Mouse (Mus musculus) embryonic stem cell, embryonic (primary cell): ENCODE results near the gene Stim1.

Experiments
- CTCF ChIA-PET, 4 experiments: fragments of 300-600 bp in 2 of 4; fragments of 350-600 bp in 2 of 4; sonication (Branson Sonifier 250); formaldehyde crosslinking; loops; one replicate each; lab custom pipeline; 2022; ENCODE audit warnings: inconsistent platforms in 2 of 4; lab: Charles Lee
- POLR2A ChIA-PET, 4 experiments: fragments of 300-600 bp in 2 of 4; fragments of 350-600 bp in 2 of 4; sonication (Branson Sonifier 250); formaldehyde crosslinking; loops; one replicate each; lab custom pipeline; 2022; ENCODE audit warnings: antibody characterized with exemption in 4 of 4, inconsistent platforms in 1 of 4; lab: Charles Lee

Stim1 gene

GRCm38 (mm10) chr7:102310821-102311220, 43.2 kb downstream of the Stim1 start:
- ChIA-PET CTCF (interaction anchor here in 2 of 4 experiments (0.6 to 1.2 kb wide), 7 partner anchors 8 to 1364 kb away, joined by 3 to 9 read pairs (median 3); no protein-coding TSS in a partner anchor), POLR2A (interaction anchor here (0.6 to 2.1 kb wide), 8 partner anchors 11 to 1992 kb away, joined by 3 to 6 read pairs (median 5); no protein-coding TSS in a partner anchor)

GRCm38 (mm10) chr7:102312840-102313534, 45.4 kb downstream of the Stim1 start:
- ChIA-PET CTCF (interaction anchor here in 3 of 4 experiments (1.0 to 1.8 kb wide), 4 partner anchors 10 to 104 kb away, joined by 3 to 4 read pairs (median 4); partner anchors contain the start of gene Rhog (in 1 of the 3)), POLR2A (interaction anchor here in 1 of 4 experiments (1.7 kb wide), 1 partner anchor 23 kb away, joined by 5 read pairs; no protein-coding TSS in a partner anchor)

- ChIA-PET POLR2A (interaction anchor here in 1 of 4 experiments (0.7 to 1.7 kb wide), 2 partner anchors 24 to 97 kb away, joined by 5 read pairs; no protein-coding TSS in a partner anchor), CTCF (interaction anchor here in 2 of 4 experiments (0.6 to 1.8 kb wide), 2 partner anchors 99 to 104 kb away, joined by 4 to 5 read pairs; no protein-coding TSS in a partner anchor)
Measured at GRCm38 (mm10) chr7:102313535-102313863, 45.9 kb downstream of the Stim1 start.

GRCm38 (mm10) chr7:102314107-102314506, 46.5 kb downstream of the Stim1 start:
- POLR2A ChIA-PET, result interaction anchor here in 2 of 4 experiments (0.7 to 1.3 kb wide), 4 partner anchors 20 to 97 kb away, joined by 3 to 5 read pairs (median 4); no protein-coding TSS in a partner anchor
- CTCF ChIA-PET, result interaction anchor here in 1 of 4 experiments (0.6 kb wide), 2 partner anchors 48 to 98 kb away, joined by 3 to 5 read pairs; no protein-coding TSS in a partner anchor

- CTCF ChIA-PET, result interaction anchor here in 2 of 4 experiments (0.6 to 0.9 kb wide), 3 partner anchors 32 to 252 kb away, joined by 3 to 4 read pairs (median 4); no protein-coding TSS in a partner anchor
- POLR2A ChIA-PET, result interaction anchor here in 3 of 4 experiments (0.6 to 1.9 kb wide), 5 partner anchors 13 to 96 kb away, joined by 3 to 7 read pairs (median 5); no protein-coding TSS in a partner anchor
Measured at GRCm38 (mm10) chr7:102314908-102315307, 47.3 kb downstream of the Stim1 start.

- ChIA-PET CTCF (interaction anchor here in 1 of 4 experiments (0.9 kb wide), 1 partner anchor 49 kb away, joined by 4 read pairs; no protein-coding TSS in a partner anchor), POLR2A (interaction anchor here in 3 of 4 experiments (0.6 to 2.4 kb wide), 5 partner anchors 14 to 95 kb away, joined by 4 to 16 read pairs (median 7); no protein-coding TSS in a partner anchor)
Measured at GRCm38 (mm10) chr7:102315435-102315834, 47.8 kb downstream of the Stim1 start.

GRCm38 (mm10) chr7:102317583-102318168, 50.1 kb downstream of the Stim1 start:
- CTCF ChIA-PET, result interaction anchor here in 2 of 4 experiments (1.0 to 1.2 kb wide), 4 partner anchors 23 to 160 kb away, joined by 3 to 7 read pairs (median 4); no protein-coding TSS in a partner anchor
- POLR2A ChIA-PET, result interaction anchor here in 3 of 4 experiments (0.7 to 2.4 kb wide), 11 partner anchors 7 to 131 kb away, joined by 3 to 16 read pairs (median 4); partner anchors contain the start of gene Stim1 (in 1 of the 3)

- POLR2A ChIA-PET, result interaction anchor here in 2 of 4 experiments (0.5 to 1.4 kb wide), 6 partner anchors 10 to 408 kb away, joined by 3 to 4 read pairs (median 4); no protein-coding TSS in a partner anchor
Measured at GRCm38 (mm10) chr7:102322137-102322536, 54.5 kb downstream of the Stim1 start.

GRCm38 (mm10) chr7:102326323-102326722, 58.7 kb downstream of the Stim1 start:
- POLR2A ChIA-PET, result interaction anchor here in 1 of 4 experiments (1.4 kb wide), 1 partner anchor 10 kb away, joined by 3 read pairs; no protein-coding TSS in a partner anchor

More at GRCm38 (mm10) chr7:102322137-102322536, 54.5 kb downstream of the Stim1 start:
- CTCF ChIA-PET, result interaction anchor here in 3 of 4 experiments (1.1 to 1.7 kb wide), 3 partner anchors 11 to 64 kb away, joined by 3 to 6 read pairs (median 5); partner anchors contain the start of gene Stim1 (in 1 of the 3)

GRCm38 (mm10) chr7:102330270-102330669, 62.7 kb downstream of the Stim1 start:
- ChIA-PET CTCF (no interaction called here), POLR2A (no interaction called here)

More at GRCm38 (mm10) chr7:102326323-102326722, 58.7 kb downstream of the Stim1 start:
- CTCF ChIA-PET, result no interaction called here

- CTCF ChIA-PET, result no interaction called here
- POLR2A ChIA-PET, result interaction anchor here in 1 of 4 experiments (0.6 kb wide), 1 partner anchor 14 kb away, joined by 8 read pairs; no protein-coding TSS in a partner anchor
Measured at GRCm38 (mm10) chr7:102331476-102331875, 63.9 kb downstream of the Stim1 start.

GRCm38 (mm10) chr7:102333741-102334140, 66.1 kb downstream of the Stim1 start:
- ChIA-PET CTCF (no interaction called here), POLR2A (interaction anchor here in 1 of 4 experiments (0.6 to 1.0 kb wide), 2 partner anchors 11 to 58 kb away, joined by 3 read pairs; no protein-coding TSS in a partner anchor)

- CTCF ChIA-PET, result no interaction called here
Measured at GRCm38 (mm10) chr7:102337326-102337725, 69.7 kb downstream of the Stim1 start.

GRCm38 (mm10) chr7:102337898-102338297, 70.3 kb downstream of the Stim1 start:
- POLR2A ChIA-PET, result interaction anchor here in 1 of 4 experiments (1.3 kb wide), 1 partner anchor 26 kb away, joined by 3 read pairs; no protein-coding TSS in a partner anchor
- CTCF ChIA-PET, result no interaction called here

More at GRCm38 (mm10) chr7:102337326-102337725, 69.7 kb downstream of the Stim1 start:
- POLR2A ChIA-PET, result no interaction called here

- POLR2A ChIA-PET, result interaction anchor here in 1 of 4 experiments (0.7 to 1.3 kb wide), 2 partner anchors 25 to 94 kb away, joined by 3 read pairs; no protein-coding TSS in a partner anchor
- CTCF ChIA-PET, result no interaction called here
Measured at GRCm38 (mm10) chr7:102338956-102339355, 71.3 kb downstream of the Stim1 start.

GRCm38 (mm10) chr7:102345893-102346292, 78.3 kb downstream of the Stim1 start:
- POLR2A ChIA-PET, result interaction anchor here in 1 of 4 experiments (0.6 kb wide), 1 partner anchor 11 kb away, joined by 6 read pairs; no protein-coding TSS in a partner anchor
- CTCF ChIA-PET, result no interaction called here

- POLR2A ChIA-PET, result interaction anchor here in 1 of 4 experiments (1.2 kb wide), 1 partner anchor 69 kb away, joined by 5 read pairs; no protein-coding TSS in a partner anchor
Measured at GRCm38 (mm10) chr7:102347327-102347726, 79.7 kb downstream of the Stim1 start.

GRCm38 (mm10) chr7:102348681-102349080, 81.1 kb downstream of the Stim1 start:
- ChIA-PET CTCF (no interaction called here), POLR2A (no interaction called here)

More at GRCm38 (mm10) chr7:102347327-102347726, 79.7 kb downstream of the Stim1 start:
- CTCF ChIA-PET, result interaction anchor here in 1 of 4 experiments (0.6 kb wide), 1 partner anchor 97 kb away, joined by 5 read pairs; no protein-coding TSS in a partner anchor
